Mouse (Mus musculus) thymus, postnatal 4 days (tissue): ENCODE measurements around the gene Gm11060.

Source experiments
- DNase-seq: peaks from one replicate; pipeline ENCODE4 v3.0.0; 2021

The Gm11060 gene

DNA sequence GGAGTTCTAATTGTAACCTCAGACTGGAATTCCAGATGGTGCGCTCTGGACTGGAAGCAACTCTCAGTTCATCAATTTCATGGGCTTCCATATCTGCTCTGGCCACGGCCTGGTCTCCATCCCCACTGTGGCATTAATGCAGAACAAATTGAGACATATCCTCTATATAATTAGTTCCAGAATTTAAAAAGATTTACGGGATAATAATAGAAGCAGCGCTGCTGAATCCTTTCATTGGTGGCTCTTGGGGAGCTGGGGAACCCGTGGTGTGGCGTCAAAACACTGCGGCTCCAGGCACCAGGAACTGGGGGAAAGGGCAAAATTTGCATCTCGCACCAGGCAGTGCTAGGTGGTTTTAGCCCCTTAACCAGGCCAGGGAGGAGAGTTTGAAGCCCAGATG lies 30.4 kb downstream of the Gm11060 start:
- DNase-seq = no peak

DNA sequence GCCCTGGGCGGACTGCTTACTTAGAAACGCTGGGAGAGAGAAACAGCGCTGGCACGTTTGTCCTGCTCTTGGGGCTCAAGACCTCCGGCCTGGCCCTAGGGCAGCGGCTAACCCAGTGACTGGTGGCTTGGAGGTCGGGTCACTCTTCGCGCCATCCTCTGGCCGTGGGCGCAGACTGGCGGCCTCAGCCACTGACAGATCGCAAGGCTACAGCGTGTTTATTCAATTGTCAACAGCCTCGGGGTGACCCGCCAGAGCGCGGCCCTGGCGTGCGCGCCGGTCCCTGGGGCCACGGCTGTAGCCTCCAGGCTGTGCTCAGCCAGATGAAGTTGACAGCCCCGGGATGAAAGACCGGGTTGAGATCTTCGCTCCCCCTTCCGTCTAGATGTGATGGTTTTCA lies 31.1 kb downstream of the Gm11060 start:
- no peak for DNase-seq

GRCm38 (mm10) chr2:105123431-105123830 lies 31.6 kb downstream of the Gm11060 start:
- DNase-seq = no peak

- DNase-seq = no peak
Observed at GRCm38 (mm10) chr2:105123881-105124280, 32.1 kb downstream of the Gm11060 start.

- no peak for DNase-seq
Observed at GRCm38 (mm10) chr2:105124391-105124790, 32.6 kb downstream of the Gm11060 start.

DNA sequence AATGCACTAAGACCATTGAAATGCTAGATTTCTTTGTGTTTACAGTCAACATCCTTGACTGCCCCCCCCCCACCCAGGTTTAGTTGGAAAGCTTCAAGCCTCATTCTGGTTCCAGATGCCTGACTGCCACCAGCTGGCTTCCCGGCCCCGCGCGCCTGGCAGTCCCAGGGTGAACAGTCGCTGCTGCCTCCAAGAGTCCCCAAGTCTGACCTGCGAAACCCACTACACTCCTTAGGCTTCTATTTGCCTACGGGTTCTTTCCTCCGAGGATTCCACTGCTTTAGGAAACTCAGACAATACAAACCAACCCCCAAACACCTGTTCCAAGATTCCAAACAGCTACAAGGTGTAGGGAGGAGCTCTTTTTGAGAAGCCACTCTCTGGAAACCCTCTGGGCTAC lies 33.4 kb downstream of the Gm11060 start:
- DNase-seq = no peak

DNA sequence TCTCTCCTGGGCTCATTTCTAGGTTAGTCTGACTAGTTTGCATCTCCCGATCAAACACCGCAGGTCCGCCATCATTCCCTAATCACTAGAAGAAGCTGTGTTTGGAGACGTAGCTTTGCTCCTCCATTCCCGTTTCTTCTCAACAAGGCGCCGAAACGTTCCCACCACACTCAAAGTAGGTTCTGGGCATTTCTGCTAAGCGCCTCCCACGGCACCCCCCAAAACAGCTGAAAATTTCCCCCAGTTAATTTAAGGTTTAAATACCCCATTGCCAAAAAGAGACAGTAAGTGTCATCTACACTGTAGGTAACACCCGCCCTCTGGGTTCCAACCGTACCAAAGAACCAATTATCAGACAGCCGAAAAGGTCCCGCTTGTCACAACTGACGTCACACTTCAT lies 33.8 kb downstream of the Gm11060 start:
- no peak for DNase-seq

- no peak for DNase-seq
Observed at GRCm38 (mm10) chr2:105126279-105126678, 34.5 kb downstream of the Gm11060 start, which contains the start of gene Wt1. TSS of gene Wt1 (plus strand) at chr2:105126529.

GRCm38 (mm10) chr2:105126691-105127530 lies 35.1 kb downstream of the Gm11060 start:
- DNase-seq = peak; percentile 24

DNA sequence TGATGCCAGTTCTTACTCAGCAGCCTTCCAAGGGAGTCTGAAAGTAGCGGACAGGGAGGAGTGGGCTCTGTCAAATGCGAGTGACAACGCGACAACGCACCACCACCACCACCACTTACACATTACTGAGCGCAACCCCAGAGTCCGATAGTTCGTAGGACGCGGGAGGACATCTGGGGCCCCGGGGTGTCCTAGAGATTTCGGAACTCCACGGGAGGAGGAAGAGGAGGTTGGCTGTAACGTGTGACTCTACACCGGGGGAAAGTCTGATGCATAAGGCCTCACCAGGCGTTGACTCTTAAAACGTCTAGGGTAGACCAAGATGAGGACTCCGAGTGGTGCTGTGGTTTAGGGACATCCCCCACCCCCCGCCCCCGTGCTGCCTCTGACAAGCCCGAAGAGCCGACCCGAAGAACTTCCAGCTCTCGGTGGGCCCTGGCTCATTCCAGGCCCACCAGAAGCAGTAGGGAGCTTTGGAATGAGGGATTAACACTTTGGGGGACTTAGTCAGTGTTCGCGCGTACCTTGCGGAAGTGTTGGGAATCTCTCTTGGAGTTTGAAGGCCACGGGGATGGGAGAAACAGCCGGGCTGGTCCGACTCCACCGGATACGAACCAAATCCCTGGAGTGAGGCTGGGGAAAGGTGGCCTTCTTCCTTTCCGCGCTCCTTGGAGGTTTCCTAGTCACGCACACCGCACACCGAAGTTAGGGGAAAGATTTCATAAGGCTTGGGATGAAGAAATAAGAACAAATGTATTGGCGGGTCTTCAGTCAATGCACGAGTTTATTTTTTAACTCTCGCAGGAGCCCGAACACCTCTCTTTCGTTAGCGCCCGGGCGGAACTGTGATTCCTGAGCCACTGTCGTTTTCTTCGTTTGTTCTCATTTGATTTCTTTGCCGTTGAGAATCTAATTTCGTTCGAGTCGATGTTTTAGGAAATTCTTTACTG lies 36.0 kb downstream of the Gm11060 start:
- DNase-seq = no peak

- DNase-seq = no peak
Observed at GRCm38 (mm10) chr2:105128564-105128963, 36.7 kb downstream of the Gm11060 start.

- DNase-seq = no peak
Observed at GRCm38 (mm10) chr2:105130351-105131060, 38.7 kb downstream of the Gm11060 start.

GRCm38 (mm10) chr2:105131061-105131810 lies 39.4 kb downstream of the Gm11060 start:
- DNase-seq = no peak

GRCm38 (mm10) chr2:105131811-105132100 lies 39.9 kb downstream of the Gm11060 start:
- DNase-seq = no peak

DNA sequence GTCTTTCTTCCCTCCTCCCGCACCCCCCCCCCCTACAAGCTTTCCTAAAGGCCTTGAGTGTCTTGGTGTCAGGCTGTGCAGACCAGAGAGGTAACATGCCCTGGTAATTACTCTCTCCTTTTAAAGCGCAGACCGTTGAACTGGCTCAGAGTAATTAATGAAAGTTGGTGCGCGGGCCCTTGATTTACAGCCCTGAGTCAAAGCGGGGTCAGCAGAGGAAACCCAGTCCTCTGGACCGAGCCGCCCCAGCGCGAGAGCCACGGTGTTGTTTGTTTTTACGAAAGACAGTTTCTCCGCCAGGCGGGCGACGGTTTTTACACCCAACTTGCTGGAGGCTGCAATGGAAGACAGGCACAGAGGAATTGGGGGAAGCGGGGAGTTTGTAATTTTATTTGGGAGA lies 40.5 kb downstream of the Gm11060 start:
- no peak for DNase-seq

DNA sequence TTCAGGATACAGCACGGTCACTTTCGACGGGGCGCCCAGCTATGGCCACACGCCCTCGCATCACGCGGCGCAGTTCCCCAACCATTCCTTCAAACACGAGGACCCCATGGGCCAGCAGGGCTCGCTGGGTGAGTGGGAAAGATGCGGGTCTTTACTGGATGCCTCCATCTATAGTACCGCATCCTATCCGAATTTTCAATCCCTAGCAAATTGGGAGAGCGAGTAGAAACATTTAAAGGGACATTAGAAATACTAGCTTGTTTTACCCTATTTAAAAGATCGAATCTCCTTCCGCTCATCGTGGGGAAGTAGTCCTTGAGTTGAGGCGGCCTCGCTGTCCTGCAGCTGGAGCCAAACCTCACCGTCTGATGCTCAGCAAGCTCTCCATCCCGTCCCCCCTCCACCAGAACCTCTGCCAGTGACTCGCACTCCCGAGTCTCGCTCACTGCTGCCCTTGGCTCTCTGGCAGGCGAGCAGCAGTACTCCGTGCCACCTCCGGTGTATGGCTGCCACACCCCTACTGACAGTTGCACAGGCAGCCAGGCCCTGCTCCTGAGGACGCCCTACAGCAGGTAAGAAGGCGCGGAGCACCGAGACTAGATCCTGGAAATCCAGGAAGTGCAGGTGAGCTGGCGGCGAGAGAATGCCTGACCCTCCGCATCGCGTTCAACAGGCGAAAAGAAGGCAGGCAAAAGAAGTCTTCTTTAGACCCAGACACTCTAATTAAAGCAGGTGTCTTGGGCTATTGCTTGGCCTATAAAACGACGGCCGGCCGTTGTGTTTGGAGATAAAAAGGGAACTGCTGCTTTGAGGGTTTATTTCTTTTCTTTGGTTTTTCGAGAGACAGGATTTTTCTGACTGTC lies 41.3 kb downstream of the Gm11060 start:
- DNase-seq = no peak

DNA sequence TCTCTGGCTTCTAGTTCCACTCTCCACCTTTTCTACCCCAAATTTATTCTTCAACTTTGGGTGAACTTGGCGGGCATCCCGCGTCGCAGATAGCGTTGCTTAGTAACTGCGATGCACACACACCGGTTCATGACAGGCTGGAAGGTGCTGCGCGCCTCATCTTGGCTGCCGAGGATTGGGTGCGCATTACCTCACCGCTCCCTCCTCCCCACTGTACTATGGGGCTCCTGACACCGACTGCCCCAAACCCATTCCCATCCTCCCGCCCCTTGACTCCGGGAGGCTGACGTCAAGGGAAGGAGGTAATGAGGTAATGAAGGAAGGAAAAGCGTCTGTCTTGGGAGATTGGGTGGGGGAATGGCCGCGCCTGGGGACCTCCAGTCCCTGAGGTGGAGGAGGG lies 42.5 kb downstream of the Gm11060 start:
- no peak for DNase-seq

DNA sequence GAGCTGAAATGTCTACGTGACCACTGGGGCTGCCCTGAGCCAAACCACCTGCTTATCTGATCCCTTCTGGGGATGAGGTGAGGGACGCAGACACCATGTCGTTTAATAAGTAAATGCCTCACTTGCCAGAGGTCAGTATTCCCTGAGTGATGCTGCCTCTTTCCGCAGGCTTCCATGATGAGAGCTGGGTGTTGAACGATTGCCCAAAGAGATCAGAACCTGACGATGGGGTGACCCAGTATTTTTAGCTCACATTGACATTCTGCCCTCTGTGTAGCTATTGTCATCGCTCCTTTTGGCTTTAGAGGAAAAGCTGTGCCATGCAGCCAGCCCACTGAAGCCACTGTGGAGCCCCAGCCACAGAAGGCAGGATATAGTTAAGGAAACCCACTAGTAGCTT lies 47.7 kb downstream of the Gm11060 start:
- DNase-seq = no peak

GRCm38 (mm10) chr2:105141371-105141770 lies 49.6 kb downstream of the Gm11060 start:
- DNase-seq = no peak
